Mouse (Mus musculus): ENCODE results near the gene Slc18a2.
A peak's percentile ranks its signal among the peaks of the same experiment; 100 is the strongest.

Slc18a2 gene

GRCm38 (mm10) chr19:59276354-59276753 lies 15.7 kb downstream of the Slc18a2 start:
- no peak for DNase-seq (ENCODE audit: low read depth, low spot score)

- no peak for DNase-seq (ENCODE audit: low read depth, low spot score)
These were observed 20.1 kb downstream of the Slc18a2 start for GRCm38 (mm10) chr19:59280841-59281240.

- no peak for DNase-seq (ENCODE audit: low read depth, low spot score)
These were observed 21.3 kb downstream of the Slc18a2 start for GRCm38 (mm10) chr19:59282001-59282400.

- no peak for DNase-seq (ENCODE audit: low read depth, low spot score)
These were observed 28.3 kb downstream of the Slc18a2 start for GRCm38 (mm10) chr19:59289042-59289441.

- DNase-seq (ENCODE audit: low read depth, low spot score), result no peak
These were observed 29.1 kb downstream of the Slc18a2 start for GRCm38 (mm10) chr19:59289811-59290210.

GRCm38 (mm10) chr19:59292183-59292839 lies 31.6 kb downstream of the Slc18a2 start:
- peak; percentile 36 for DNase-seq (ENCODE audit: low read depth, low spot score)

- no peak for DNase-seq (ENCODE audit: low read depth, low spot score)
These were observed 54.6 kb downstream of the Slc18a2 start for GRCm38 (mm10) chr19:59315308-59315707.

GRCm38 (mm10) chr19:59316571-59316970 lies 55.9 kb downstream of the Slc18a2 start:
- DNase-seq (ENCODE audit: low read depth, low spot score), result no peak

- no peak for DNase-seq (ENCODE audit: low read depth, low spot score)
These were observed 61.3 kb downstream of the Slc18a2 start, which contains the start of gene Rps12-ps3 for GRCm38 (mm10) chr19:59321990-59322389. Gene Rps12-ps3 (plus strand): TSS chr19:59322290.

- DNase-seq (ENCODE audit: low read depth, low spot score), result no peak
These were observed 70.1 kb downstream of the Slc18a2 start for GRCm38 (mm10) chr19:59330816-59331225.

GRCm38 (mm10) chr19:59336655-59337054 lies 76.0 kb downstream of the Slc18a2 start:
- DNase-seq (ENCODE audit: low read depth, low spot score), result no peak

GRCm38 (mm10) chr19:59337872-59338681 lies 77.4 kb downstream of the Slc18a2 start:
- DNase-seq (ENCODE audit: low read depth, low spot score), result no peak

GRCm38 (mm10) chr19:59339908-59340307 lies 79.2 kb downstream of the Slc18a2 start:
- DNase-seq (ENCODE audit: low read depth, low spot score), result no peak

GRCm38 (mm10) chr19:59342964-59343363 lies 82.3 kb downstream of the Slc18a2 start:
- DNase-seq (ENCODE audit: low read depth, low spot score), result no peak

- DNase-seq (ENCODE audit: low read depth, low spot score), result no peak
These were observed 83.6 kb downstream of the Slc18a2 start for GRCm38 (mm10) chr19:59344304-59344711.

GRCm38 (mm10) chr19:59345081-59345657 lies 84.5 kb downstream of the Slc18a2 start:
- DNase-seq (ENCODE audit: low read depth, low spot score), result no peak

Measured in telencephalon, adult 2 months (tissue).